Mouse (Mus musculus): ENCODE measurements around the gene Tmsb4x.

- TF ChIP-seq CTCF (conservative IDR thresholded peaks at IDR 0.05; ENCODE audit: insufficient read depth, insufficient read length, low read depth, low read length): no peak
- TF ChIP-seq POLR2A (IDR thresholded peaks at IDR 0.05; ENCODE audit: low read depth, low read length): no peak
Observed at GRCm38 (mm10) chrX:167207741-167208505, 1.2 kb downstream of the Tmsb4x start.
